Mouse (Mus musculus): ENCODE data around the gene Kat2a.

The Kat2a gene

GRCm38 (mm10) chr11:100710528-100710927 lies 1.7 kb downstream of the Kat2a start:
- no peak for DNase-seq (ENCODE audit: low spot score)

GRCm38 (mm10) chr11:100709201-100709810 lies 3.0 kb downstream of the Kat2a start:
- no peak for DNase-seq (ENCODE audit: low spot score)

DNA sequence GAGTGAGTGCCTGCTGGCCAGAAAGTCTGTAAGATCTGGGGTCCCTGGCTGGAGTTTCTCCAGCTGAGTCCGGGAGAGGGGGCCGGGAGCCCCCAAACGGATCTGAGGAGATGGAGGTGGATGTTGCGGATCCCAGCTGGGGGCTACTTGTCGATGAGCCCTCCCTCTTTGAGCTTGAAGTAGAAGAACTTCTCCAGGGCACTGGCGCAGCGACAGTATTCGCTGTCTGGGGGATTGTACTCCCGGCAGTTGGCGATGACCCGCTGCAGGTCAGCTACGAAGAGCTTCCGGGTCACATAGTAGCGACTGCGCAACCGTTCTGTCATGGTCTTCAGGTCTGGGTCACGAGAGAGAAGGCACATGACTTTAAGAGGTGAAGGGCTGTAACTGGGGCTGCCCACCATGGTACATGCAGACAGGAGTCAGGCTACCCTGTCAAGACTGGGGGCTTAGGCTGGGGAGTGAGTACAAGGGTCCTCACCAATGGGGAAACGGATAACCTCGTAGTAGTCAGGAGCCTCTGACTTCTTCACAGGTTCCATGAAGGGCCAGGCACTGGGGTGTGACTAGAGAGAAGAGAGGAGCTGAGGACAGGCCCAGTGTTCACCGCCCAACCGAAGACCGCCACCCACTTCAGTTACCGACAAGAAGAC lies 7.0 kb downstream of the Kat2a start:
- no peak for DNase-seq (ENCODE audit: low spot score)

GRCm38 (mm10) chr11:100703851-100704531 lies 8.3 kb downstream of the Kat2a start, which contains the start of gene Dhx58:
Dhx58 (minus strand) TSS chr11:100704271.
- DNase-seq (ENCODE audit: low spot score), result no peak

DNA sequence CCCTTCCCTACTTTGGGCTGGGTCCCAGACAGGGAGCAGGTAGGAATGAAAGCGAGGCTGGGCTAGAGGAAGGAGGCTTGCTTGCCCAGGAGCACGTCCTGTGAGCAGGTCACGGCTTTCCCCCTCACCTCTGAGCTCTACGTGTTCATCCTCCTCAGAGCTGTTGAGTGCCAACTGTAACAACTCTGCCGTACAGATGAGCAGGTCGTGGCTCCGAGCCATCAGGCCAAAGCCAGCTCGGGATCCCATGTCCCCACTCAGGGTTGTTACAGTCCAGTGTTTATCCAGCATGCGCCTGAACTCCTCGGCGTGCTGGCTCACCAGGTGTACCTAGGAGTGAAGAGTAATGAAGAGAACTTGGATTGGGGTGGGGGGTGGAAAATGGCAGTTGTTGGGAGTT lies 8.9 kb downstream of the Kat2a start:
- DNase-seq (ENCODE audit: low spot score), result no peak

GRCm38 (mm10) chr11:100702906-100703305 lies 9.4 kb downstream of the Kat2a start:
- no peak for DNase-seq (ENCODE audit: low spot score)

GRCm38 (mm10) chr11:100702081-100702851 lies 10.0 kb downstream of the Kat2a start:
- DNase-seq (ENCODE audit: low spot score), result no peak

GRCm38 (mm10) chr11:100701301-100701700 lies 11.0 kb downstream of the Kat2a start:
- DNase-seq (ENCODE audit: low spot score), result no peak

DNA sequence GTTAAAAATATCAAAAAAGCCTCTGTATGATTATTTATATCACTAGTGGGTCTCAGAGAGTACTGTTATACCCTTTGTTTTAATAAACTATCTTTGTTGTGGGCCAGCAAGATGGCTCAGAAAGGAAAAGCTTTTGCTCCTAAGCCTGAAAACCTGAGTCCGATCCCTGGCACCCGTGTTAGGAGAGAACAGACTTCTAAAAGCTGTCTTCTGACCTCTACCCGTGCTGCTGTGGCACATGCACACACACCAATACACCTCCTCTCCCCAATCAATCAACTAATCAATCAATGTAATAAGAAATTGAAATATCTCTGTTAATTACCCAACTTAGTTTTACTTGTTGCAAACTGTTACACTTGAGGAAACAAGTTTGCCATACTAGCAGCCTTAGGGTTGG lies 11.6 kb downstream of the Kat2a start:
- DNase-seq (ENCODE audit: low spot score), result no peak

DNA sequence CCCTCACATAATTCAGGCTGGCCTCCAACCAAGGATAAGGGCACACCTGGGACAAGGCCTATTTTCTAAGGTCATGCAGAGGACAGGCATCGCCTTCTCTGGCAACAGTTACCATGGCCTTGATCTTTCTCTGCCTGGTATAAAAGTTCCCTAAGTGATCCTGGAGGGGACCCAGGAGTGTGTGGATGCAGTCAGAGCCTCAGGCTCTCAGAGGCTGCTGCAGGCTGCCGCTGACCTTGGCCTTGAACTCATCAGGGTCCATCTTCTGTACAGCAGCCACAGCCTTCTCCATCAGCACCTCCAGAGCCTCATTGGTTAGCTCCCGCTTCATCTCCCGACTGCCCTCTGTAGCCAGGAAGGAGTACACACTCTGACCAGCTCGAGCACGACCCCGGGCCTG lies 14.3 kb downstream of the Kat2a start:
- DNase-seq (ENCODE audit: low spot score), result no peak

GRCm38 (mm10) chr11:100694926-100695325 lies 17.3 kb downstream of the Kat2a start:
- DNase-seq (ENCODE audit: low spot score), result no peak

GRCm38 (mm10) chr11:100693154-100693553 lies 19.1 kb downstream of the Kat2a start:
- no peak for DNase-seq (ENCODE audit: low spot score)

GRCm38 (mm10) chr11:100692164-100692616 lies 20.1 kb downstream of the Kat2a start, which contains the start of gene Zfp385c:
Zfp385c (minus strand) TSS chr11:100692455.
- no peak for DNase-seq (ENCODE audit: low spot score)

DNA sequence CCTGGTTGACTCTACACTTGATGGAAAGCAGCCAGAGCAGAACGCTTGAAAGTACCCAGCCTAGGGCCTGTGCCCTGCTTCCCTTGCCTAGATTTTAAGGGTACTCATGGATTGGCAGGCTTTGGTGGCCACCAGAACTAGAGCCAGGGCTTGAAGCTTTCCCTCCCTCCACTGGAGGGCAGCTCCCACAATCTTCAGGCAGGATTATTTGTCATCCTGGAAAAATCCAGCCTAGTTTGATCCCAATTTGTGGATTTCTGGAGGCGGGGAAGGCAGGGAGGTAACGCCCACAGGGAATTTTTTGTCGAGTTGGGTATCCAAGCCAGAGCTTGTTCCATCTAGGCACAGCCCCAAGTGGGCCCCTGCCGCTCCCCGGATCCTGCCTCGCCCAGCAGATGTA lies 21.9 kb downstream of the Kat2a start:
- no peak for DNase-seq (ENCODE audit: low spot score)

DNA sequence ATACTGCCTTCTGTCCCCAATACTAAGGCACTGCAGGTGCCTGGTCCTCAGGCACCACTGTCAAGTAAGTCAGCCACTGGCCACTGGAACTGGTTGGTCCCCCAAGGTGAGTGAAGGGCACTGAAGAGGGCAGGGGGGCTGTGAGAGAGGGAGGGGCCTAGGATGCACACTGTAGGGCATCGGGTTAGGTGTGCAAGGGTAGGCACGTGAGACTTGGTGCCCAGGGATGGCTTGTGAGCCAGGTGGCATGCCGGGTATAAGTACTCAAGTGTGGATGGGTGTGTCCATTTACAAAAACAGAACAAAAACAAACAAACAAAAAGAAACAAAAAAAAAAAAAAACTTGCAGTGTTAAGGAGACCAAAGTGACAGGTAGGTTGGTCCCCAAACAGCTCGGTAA lies 23.8 kb downstream of the Kat2a start:
- no peak for DNase-seq (ENCODE audit: low spot score)

DNA sequence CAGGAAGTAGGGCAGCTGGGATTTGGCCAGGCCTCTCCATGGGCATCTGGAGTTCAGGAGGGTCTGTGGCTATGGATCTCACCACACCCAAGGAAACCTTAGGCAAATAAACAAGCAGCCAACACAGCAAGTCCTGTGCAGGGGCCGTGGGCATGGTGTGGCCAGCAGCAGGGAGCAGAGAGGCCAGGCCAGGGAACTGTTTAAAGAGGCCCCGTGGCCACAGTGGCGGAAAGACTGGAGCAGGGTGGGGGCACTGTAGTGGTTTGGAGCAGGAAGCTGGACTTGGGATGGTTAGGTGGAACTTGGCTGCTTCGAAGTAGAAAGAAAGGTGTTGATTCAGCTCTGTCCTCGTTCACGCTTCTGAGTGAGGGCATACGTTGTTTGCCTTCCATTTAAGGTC lies 25.0 kb downstream of the Kat2a start:
- no peak for DNase-seq (ENCODE audit: low spot score)

DNA sequence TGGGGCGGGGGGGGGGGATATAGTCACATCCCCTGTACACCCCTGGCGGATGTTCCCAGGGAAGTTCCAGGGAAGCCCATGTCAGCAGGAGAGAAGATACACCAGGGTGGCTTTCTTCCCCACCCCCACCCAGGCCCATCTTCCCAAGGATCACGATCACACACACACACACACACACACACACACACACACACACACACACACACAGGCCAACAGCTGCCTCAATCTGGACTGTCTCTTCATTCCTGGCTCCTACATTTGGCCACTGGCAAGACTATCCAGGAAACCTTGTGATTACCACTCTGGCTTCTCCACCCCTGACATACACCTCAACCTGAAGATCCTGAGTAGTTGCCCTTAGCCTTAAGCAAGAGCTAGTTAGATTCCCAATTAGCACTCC lies 26.9 kb downstream of the Kat2a start:
- no peak for DNase-seq (ENCODE audit: low spot score)

DNA sequence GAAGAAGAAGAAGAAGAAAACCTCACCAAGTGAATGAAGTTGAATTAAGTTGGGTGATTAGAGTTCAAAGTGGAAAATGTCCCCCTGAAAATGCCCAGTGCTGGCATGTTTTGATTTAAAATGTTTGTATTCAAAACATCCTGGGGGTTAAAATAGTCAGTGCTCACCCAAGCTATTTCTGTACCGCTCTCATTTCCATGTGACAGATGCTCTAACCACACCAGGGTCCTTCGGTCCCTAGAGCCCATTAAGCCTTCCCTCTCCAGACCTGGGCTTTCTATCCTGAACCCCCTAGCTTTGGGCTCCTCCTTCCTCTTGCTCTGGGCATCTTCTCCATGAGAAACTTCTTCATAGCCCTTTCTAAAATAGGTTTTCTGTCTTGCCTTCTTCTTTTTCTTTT lies 28.2 kb downstream of the Kat2a start:
- no peak for DNase-seq (ENCODE audit: low spot score)

DNA sequence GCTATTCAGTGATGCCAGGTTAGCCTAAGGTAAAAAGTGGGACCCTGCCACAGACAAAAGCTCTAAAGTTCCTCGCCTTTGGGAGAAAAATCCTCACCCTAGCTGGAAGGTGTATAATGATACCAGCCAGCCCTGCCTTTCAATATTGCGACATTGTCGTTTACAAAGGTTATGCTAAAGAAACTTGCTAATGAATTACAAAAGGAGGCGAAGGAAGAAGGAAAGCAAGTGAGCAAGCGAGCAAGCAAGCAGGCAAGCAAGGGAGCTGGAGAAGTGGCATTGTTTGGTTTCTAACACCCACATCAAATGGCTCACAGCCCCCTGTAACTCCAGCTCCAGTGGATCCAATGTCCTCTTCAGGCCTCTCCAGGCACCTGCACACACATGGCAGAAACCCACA lies 29.7 kb downstream of the Kat2a start:
- no peak for DNase-seq (ENCODE audit: low spot score)

GRCm38 (mm10) chr11:100681826-100682225 lies 30.4 kb downstream of the Kat2a start:
- DNase-seq (ENCODE audit: low spot score), result no peak

- DNase-seq (ENCODE audit: low spot score), result no peak
Observed at GRCm38 (mm10) chr11:100677810-100678209, 34.5 kb downstream of the Kat2a start.

- no peak for DNase-seq (ENCODE audit: low spot score)
Observed at GRCm38 (mm10) chr11:100673169-100673568, 39.1 kb downstream of the Kat2a start.

DNA sequence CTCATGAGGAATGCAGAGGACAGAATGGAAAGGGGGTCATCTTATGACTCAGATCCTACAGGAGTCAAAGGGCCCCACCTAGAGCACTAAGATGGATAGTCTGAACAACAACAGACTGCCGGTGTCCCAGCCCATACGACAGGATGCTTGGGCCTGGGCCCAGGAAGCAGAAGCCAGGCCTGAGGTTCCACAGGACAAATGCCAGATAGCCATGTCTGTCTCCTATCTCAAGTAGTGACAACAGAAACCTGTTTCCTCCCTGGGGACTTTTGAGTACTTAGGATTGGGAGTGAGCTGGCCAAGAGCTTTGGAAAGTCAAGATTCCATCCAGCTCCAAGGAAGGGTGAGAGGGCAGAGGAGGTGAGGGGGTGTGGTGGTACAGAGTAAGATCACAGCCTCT lies 40.3 kb downstream of the Kat2a start:
- DNase-seq (ENCODE audit: low spot score), result no peak
